Mouse (Mus musculus) limb, embryonic 15.5 days (tissue): ENCODE measurements around the gene Disp2. TPM values are rescaled to one million over a fixed set of nuclear protein-coding genes. Genes with fewer than 3 reads are reported as not detected.

Source experiments
- ATAC-seq: fragments of 200-750 bp; cut with Nextera tagmentation; 2 replicates; pipeline ENCODE4 v1.8.0; 2017; ENCODE audit warnings: low read depth, moderate TSS enrichment; ENCODE audit not compliant: insufficient number of reproducible peaks, low FRiP score, low TSS enrichment
- H3K27ac ChIP-seq: fragments of 300-500 bp; sonication (generic); 2 replicates; pipeline ENCODE4 v1.5.1; 2015; ENCODE audit warnings: moderate library complexity, mild to moderate bottlenecking, inconsistent platforms
- H3K27me3 ChIP-seq: fragments of 300-500 bp; sonication (generic); 2 replicates; pipeline ENCODE4 v1.6.1; 2015; ENCODE audit warnings: inconsistent platforms
- H3K36me3 ChIP-seq: fragments of 300-500 bp; sonication (generic); 2 replicates; pipeline ENCODE4 v1.6.1; 2015; ENCODE audit warnings: inconsistent platforms
- H3K4me1 ChIP-seq: fragments of 300-500 bp; sonication (generic); 2 replicates; pipeline ENCODE4 v1.6.1; 2015; ENCODE audit warnings: inconsistent platforms
- H3K4me2 ChIP-seq: fragments of 300-500 bp; sonication (generic); 2 replicates; pipeline ENCODE4 v1.6.1; 2015; ENCODE audit warnings: mild to moderate bottlenecking, inconsistent platforms
- H3K4me3 ChIP-seq: fragments of 300-500 bp; sonication (generic); 2 replicates; pipeline ENCODE4 v1.5.1; 2015; ENCODE audit warnings: mild to moderate bottlenecking, inconsistent platforms
- H3K9ac ChIP-seq: fragments of 300-500 bp; sonication (generic); 2 replicates; pipeline ENCODE4 v1.6.1; 2015; ENCODE audit warnings: inconsistent platforms
- H3K9me3 ChIP-seq: fragments of 300-500 bp; sonication (generic); 2 replicates; pipeline ENCODE4 v1.6.1; 2016; ENCODE audit warnings: inconsistent platforms
- WGBS: fragments of 180-500 bp; shearing (Covaris S2); methylation state at CpG from one replicate; pipeline ENCODE4 v1.1.7; 2015; 5-methylcytosine and 5-hydroxymethylcytosine counted together
- polyA plus RNA-seq: library from polyadenylated mRNA; unstranded; fragments of >200 nt; fragmentation: Nextera tagmentation; extraction: Ambion mirVana; gene quantifications from 2 replicates; pipeline ENCODE4 v1.2.1, GENCODE M21; 2015

The Disp2 gene
- polyA plus RNA-seq, 1 experiment from 2014 or later: 0.28 TPM

DNA sequence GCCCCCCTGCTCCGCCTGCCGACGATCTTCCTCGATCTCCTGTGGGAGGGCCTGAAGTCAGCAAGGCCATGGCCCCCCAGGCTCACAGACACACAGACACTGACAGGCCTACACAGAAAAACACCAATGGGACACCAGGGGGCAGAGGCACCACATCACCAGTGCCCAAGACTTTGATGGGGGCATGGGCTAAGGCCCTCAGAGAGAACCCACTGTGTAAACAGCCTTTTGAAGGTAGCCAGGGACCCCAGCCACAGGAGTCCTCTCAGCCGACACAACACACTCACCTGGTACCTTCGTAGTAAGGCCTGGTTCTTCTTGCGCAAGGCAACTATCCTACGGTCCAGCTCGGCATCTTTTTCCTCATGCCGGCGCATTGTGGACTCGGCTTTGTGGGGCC is 18.2 kb upstream of the Disp2 start:
- 74% methylated on average over 12 of the region's 12 CpGs for WGBS
- H3K27me3 ChIP-seq: peaks cover 8% of the 10 kb centered on the region; the same call in 1 of the 2 replicates
- H3K9ac ChIP-seq: no peak overlapping the region
- peaks cover 48% of the 10 kb centered on the region for H3K4me1 ChIP-seq
- H3K4me3 ChIP-seq: no peak overlapping the region
- peak overlapping the region; percentile 84; the same call in 1 of the 2 replicates for H3K27ac ChIP-seq
- H3K9me3 ChIP-seq: no peaks in the 10 kb centered on the region
- no peak overlapping the region for H3K4me2 ChIP-seq
- no peak for ATAC-seq
- no peaks in the 10 kb centered on the region for H3K36me3 ChIP-seq

DNA sequence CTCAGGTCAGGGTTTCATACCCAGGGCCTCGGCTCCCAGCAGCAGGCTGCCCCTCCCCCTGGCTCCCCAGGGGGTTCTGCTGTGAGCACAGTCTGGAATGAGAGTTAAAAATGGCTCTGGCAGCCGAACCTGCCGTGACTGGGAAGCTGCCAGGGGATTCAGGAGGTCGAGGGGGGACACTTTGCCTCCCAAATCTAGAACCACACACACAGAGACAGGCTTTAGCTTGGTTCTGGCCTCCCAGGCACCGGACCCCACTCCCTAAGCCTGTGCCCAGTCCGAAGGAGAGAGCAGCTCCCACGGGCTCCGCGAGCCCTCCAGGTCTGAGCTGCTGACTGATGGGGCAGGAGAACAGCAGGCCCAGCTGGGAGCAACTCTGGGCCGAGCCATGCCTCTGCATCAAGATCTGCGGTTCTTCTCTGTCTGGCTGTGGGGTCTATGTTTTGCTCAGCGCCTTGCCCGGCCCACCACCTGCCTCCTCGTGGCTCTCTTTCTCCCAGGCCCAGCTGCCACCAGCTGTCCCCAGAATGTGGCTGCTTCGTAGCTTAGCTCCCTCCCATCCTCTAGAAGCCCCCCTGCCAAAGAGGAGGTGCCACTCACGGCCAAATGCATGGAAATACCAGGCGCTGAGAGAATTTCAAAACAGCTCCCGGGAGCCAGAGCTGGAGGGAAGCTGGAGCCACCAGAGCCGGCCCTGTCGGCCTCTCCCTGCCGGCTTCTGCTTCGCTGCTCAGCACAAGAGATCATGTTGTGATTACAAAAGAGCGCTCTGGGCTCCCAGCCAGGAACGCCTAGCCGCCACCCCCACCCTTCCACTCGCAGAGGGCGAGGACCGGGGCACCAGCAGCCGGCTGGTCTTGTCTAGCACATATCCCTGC is 17.4 kb upstream of the Disp2 start, which contains the start of gene Ccdc9b:
TSS of gene Ccdc9b (minus strand) at position 756 of the 878 bp plus-strand sequence.
- Histone ChIP-seq H3K27me3 (peaks cover 8% of the 10 kb centered on the region; the same call in 1 of the 2 replicates), H3K36me3 (no peaks in the 10 kb centered on the region), H3K9me3 (no peaks in the 10 kb centered on the region), H3K4me1 (peaks cover 46% of the 10 kb centered on the region), H3K4me2 (peak within 1 kb of the TSS; percentile 38), H3K9ac (0 out of 2 replicates have a peak within 1 kb of the TSS, but pooled peaks have one; percentile 18), H3K27ac (peak within 1 kb of the TSS; percentile 84), H3K4me3 (peak within 1 kb of the TSS; percentile 23)
- peak; percentile 49 for ATAC-seq
- WGBS: 9% methylated on average over 29 of the region's 29 CpGs

DNA sequence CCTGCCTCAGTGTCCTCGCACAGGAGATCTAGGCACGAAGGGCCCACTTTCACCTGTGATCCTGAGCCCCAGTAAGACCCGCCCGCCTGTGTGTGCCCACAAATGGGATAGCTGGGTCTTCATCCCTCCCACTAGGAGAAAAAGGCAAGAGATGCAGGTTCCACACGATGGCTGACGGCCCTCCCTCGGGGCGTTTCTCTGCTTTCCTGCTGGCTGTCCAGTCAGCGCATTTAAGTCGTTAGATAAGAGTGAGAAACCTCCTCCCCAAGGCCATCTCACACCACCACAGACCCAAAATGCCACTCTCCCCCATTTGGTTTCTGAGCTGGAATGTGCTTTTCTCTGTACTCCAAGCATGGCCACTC is 16.8 kb upstream of the Disp2 start:
- 16% methylated on average over 10 of the region's 10 CpGs for WGBS
- Histone ChIP-seq H3K27ac (peak overlapping the region; percentile 84), H3K36me3 (no peaks in the 10 kb centered on the region), H3K4me2 (peak overlapping the region; percentile 38), H3K9me3 (no peaks in the 10 kb centered on the region), H3K4me3 (peak overlapping the region; percentile 23), H3K4me1 (peaks cover 45% of the 10 kb centered on the region), H3K9ac (0 out of 2 replicates have a peak overlapping the region, but pooled peaks have one; percentile 18), H3K27me3 (peaks cover 8% of the 10 kb centered on the region; the same call in 1 of the 2 replicates)
- ATAC-seq: no peak

DNA sequence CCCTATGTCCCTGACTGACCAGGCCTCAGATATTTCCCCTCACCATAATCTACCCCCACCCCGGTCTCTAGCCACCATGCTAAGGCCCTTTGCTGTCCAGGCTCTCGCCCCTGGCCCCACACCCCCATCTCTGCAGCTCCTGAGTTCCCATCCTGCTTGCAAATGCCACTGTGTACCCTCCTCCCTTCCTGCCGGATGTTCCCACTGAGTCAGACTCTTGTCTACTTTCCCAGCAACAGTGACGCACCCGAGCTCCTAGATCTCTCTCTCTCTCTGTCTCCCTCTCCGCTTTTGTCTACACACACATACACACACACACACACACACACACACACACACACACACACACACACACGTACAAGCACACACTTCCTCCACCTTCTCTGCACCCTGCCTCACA is 16.1 kb upstream of the Disp2 start:
- H3K4me1 ChIP-seq: peaks cover 45% of the 10 kb centered on the region
- H3K27ac ChIP-seq: 0 out of 2 replicates have a peak overlapping the region, but pooled peaks have one; percentile 84
- no peaks in the 10 kb centered on the region for H3K9me3 ChIP-seq
- no peaks in the 10 kb centered on the region for H3K36me3 ChIP-seq
- peaks cover 8% of the 10 kb centered on the region; the same call in 1 of the 2 replicates for H3K27me3 ChIP-seq
- H3K9ac ChIP-seq: no peak overlapping the region
- H3K4me2 ChIP-seq: no peak overlapping the region
- WGBS: 74% methylated on average over 7 of the region's 7 CpGs
- no peak overlapping the region for H3K4me3 ChIP-seq
- ATAC-seq: no peak

DNA sequence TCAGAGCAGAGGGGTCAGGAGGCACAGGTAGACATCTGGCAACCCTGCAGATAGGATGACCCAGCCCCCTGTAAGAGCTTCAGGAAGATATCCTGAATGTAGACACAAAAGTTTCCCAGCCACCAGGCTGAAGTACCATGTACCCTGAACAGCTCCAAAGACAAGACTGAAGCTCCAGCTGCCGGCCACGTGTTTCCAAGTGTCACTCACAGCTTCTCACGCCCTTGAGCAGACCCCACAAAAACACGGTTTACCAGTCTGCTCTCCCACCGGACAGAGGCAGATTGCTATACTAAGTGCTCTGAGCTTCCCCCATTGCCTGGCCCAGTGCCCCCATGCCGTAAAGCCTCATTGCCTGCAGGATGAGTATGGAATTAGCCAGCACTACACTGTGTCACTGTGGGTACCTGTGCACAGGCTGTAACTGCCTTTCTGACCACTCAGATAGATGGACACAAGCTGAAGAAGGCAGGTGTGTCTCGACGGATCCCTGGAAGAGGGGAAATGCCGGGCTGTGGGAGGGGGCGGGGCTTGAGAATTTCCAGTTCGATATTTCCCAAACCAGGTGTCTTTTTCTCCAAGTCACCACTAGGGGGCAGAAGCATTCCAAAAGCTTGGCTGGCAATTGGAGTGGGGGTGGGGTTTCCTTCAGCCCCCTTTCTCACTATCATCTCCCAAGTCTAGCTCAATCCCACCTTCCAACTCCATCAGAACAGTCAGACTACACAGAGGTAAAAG is 15.3 kb upstream of the Disp2 start:
- ATAC-seq: no peak
- H3K4me3 ChIP-seq: no peak overlapping the region
- H3K27me3 ChIP-seq: peaks cover 3% of the 10 kb centered on the region; the same call in 1 of the 2 replicates
- H3K9ac ChIP-seq: no peak overlapping the region
- H3K27ac ChIP-seq: no peak overlapping the region
- H3K4me2 ChIP-seq: no peak overlapping the region
- H3K36me3 ChIP-seq: no peaks in the 10 kb centered on the region
- H3K9me3 ChIP-seq: no peaks in the 10 kb centered on the region
- 22% methylated on average over 11 of the region's 11 CpGs for WGBS
- H3K4me1 ChIP-seq: peaks cover 43% of the 10 kb centered on the region

DNA sequence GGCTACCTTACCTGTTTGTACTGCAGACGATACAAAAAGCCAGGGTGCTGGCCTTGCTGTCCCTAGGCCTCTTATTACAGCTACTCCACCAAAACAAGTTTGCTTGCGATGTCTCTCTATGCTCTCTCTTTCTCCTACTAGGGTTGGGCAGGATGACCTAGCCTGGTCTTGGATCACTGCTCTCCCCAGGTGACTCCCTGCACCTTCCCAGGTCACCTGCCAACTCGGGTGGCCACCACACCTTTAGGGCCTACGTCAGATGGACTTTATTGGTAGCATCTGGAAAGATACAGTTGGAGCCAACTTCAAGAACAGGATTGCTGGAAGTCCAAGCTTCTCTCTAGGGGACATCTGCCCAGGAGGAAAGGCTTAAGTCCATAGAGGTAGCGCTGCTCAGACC is 14.6 kb upstream of the Disp2 start:
- Histone ChIP-seq H3K36me3 (no peaks in the 10 kb centered on the region), H3K4me3 (no peak overlapping the region), H3K27me3 (no peaks in the 10 kb centered on the region), H3K27ac (no peak overlapping the region), H3K4me2 (no peak overlapping the region), H3K9ac (no peak overlapping the region), H3K9me3 (no peaks in the 10 kb centered on the region), H3K4me1 (peaks cover 38% of the 10 kb centered on the region)
- no peak for ATAC-seq
- 79% methylated on average over 5 of the region's 5 CpGs for WGBS

DNA sequence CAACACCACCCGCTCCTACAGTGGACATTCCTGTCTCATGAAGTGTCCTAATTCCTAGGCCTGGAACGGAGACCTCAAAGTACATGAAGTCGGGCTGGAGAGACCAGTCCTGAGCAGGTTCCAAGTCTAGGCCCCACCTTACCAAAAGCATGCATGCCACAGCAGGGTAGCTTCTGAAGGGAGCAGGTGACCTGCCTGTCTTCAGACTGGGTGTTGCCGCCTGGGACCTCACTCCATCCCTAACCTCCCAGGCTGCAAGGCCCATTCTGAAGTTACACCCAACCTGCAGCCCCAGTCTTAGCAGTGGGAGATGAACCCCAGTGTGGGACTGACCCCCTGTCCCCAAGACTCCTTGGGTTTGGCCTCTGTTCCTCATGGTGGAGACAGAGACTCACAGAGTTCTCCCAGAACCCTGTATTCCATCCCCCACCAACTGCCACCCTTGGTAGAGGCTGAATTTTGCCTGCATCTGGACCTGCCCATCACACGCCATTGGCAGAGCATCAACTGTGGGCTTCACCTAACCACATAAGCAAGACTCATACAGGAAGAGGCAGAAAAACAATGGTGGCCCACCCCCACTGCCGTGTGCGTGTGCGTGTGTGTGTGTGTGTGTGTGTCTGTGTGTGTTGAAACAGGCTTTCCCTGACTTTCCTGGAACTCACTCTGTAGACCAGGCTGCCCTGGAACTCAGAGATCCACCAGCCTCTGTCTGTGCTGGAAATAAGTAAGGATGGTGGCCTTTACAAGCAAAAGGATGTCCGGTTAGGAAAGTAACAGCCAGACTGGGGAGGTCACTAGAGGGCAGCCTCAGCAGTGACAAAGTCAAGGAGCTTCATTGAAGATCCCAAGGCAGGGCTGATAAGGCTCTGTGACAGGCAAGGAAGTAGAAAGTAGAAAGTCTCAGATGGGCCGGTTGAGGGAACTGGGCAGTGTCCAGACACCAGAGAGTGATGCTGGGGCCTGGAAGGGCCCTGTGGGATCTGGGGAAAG is 13.2 kb upstream of the Disp2 start:
- Histone ChIP-seq H3K36me3 (no peaks in the 10 kb centered on the region), H3K9ac (no peak overlapping the region), H3K4me2 (no peak overlapping the region), H3K9me3 (no peaks in the 10 kb centered on the region), H3K4me1 (peaks cover 29% of the 10 kb centered on the region), H3K27me3 (no peaks in the 10 kb centered on the region), H3K4me3 (no peak overlapping the region), H3K27ac (no peak overlapping the region)
- no peak for ATAC-seq
- WGBS: 71% methylated on average over 10 of the region's 10 CpGs

DNA sequence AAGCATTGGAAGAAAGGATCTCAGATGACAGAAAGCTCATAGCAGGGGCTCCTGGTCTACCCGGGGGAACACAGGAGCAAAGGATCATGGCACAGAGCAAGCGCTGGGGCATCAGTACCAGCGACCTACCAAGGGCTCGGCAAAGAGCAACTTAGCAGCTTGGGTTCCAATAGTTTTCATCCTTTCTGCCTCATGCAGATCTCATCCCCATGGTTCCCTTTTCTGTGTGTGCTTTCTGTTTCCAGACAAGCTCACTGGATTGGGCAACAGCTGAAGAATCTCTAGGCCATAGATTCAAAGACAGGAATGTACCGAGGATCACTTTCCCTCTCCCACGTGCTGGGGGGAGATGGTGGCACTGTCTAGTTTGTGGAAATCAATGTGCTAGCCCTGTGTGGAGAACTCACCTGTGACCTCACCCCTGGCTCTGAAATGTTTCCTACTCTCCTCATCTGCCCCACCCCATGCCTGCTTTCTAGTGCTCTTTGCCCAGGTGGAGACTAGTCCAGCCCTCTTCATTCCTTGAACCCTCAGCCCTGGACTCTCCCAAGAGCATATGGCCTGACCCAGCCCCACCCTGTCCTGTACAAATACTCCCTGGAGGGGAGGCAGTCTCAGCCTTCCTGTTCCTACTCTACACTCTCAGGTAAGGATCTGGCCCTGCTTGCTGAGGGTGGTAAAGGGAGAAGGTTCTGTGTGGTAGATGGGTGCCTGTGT is 7.2 kb upstream of the Disp2 start, which contains the start of gene Phgr1:
TSS of gene Phgr1 (plus strand) at position 612 of the 717 bp plus-strand sequence.
- Histone ChIP-seq H3K4me3 (no peak within 1 kb of the TSS), H3K27me3 (no peaks in the 10 kb centered on the region), H3K4me1 (peaks cover 10% of the 10 kb centered on the region; the same call in 1 of the 2 replicates), H3K27ac (no peak within 1 kb of the TSS), H3K9ac (no peak within 1 kb of the TSS), H3K9me3 (no peaks in the 10 kb centered on the region), H3K4me2 (no peak within 1 kb of the TSS), H3K36me3 (no peaks in the 10 kb centered on the region)
- no peak for ATAC-seq
- WGBS: 74% methylated on average over 6 of the region's 6 CpGs

DNA sequence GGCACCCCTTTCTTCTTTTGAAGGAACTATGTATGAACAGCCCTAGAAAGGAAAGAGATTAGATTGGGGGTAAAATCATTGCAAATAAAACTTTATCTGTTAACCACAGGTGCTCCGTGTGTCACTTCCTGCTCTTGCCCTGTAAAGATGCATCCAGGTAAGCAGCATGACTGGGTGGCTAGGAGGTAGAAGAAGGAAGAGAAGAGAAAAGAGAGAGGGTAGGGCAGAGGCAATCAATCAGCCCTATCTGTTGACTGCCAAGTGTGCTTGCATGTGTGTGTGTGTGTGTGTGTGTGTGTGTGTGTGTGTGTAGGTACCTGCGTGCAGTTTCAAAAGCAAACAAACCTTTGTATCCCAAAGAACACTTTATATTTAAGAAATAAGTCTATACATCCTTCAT is 5.0 kb upstream of the Disp2 start:
- Histone ChIP-seq H3K9ac (no peak overlapping the region), H3K4me2 (no peak overlapping the region), H3K36me3 (no peaks in the 10 kb centered on the region), H3K27ac (no peak overlapping the region), H3K4me3 (no peak overlapping the region), H3K27me3 (0 out of 2 replicates have a peak, but pooled peaks cover under 1% of the 10 kb centered on the region), H3K9me3 (no peaks in the 10 kb centered on the region), H3K4me1 (peaks cover 17% of the 10 kb centered on the region)
- no peak for ATAC-seq
- 73% methylated on average over 2 of the region's 2 CpGs for WGBS

DNA sequence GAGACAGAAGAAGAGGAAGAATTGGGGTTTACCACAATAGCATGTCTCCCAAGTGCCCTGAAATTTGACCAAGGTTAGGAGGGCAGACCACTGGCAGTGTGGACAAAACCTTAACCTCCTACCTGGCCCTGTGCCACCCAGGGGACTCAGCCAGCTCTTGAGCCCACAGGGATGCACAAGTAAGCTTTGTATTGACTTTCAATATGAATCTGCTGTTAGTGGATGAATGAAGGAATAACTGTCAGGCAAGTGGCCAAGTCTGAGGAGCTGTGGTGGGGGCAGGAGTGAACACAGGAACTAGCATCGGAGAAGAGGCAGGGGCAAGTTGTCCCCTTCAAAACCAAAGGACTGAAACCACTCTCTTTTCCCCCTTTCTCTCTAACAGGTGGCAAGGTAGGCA is 4.1 kb upstream of the Disp2 start:
- Histone ChIP-seq H3K9ac (no peak overlapping the region), H3K9me3 (no peaks in the 10 kb centered on the region), H3K4me3 (no peak overlapping the region), H3K4me1 (peaks cover 23% of the 10 kb centered on the region), H3K27me3 (0 out of 2 replicates have a peak, but pooled peaks cover 2% of the 10 kb centered on the region), H3K36me3 (no peaks in the 10 kb centered on the region), H3K4me2 (no peak overlapping the region), H3K27ac (no peak overlapping the region)
- 60% methylated on average over 1 of the region's 1 CpGs for WGBS
- no peak for ATAC-seq
